Mouse (Mus musculus): Measurements from ENCODE around the gene Inpp5k. TPM values are rescaled to one million over a fixed set of nuclear protein-coding genes. Genes with fewer than 3 reads are reported as not detected.

The Inpp5k gene
- polyA plus RNA-seq, 1 experiment from 2014 or later: 71.4 TPM

DNA sequence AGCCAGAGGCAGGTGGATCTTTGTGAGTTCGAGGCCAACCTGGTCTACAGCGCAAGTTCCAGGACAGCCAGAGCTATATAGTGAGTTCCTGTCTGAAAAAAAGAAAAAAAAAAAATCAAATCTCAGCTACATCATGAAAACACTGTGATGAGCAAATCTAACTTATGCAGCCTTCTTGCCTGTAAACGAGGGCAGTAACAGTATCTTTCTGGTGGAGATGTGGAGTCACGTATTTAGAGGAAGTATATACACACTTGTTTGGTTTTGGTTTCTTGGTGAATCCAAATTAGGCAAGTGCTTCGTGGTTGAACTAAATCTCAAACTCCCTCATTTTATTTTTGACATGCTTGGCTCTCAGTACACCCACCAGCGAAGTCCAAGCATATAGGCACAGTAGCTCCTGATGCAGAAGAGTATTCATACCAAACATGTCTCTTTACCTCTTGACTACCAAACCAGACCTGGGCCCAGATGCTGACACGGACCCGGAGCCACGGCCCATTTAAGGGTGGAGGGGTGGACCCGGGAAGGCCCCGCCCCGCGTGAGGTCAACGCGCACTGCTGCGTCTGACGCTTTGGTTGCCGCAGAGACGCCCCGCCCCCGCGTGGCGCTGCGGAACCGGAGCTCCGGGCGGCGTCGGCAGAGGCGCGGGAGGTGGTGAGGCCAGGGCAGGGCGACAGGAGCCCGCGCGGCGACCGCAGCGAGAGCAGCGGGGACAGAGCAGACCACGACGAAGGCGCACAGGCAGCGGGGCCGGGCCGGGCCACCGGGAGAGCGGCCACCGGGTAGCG, 43.1 kb upstream of the Inpp5k start, which contains the start of gene Pitpna:
Gene Pitpna (plus strand): TSS at position 605 of the 792 bp plus-strand sequence.
- TF ChIP-seq CTCF (IDR thresholded peaks at IDR 0.05) (peak; percentile 39), EP300 (IDR thresholded peaks at IDR 0.05) (no peak)
- Histone ChIP-seq H3K4me2 (replicated peaks; ENCODE audit: low read depth, low read length) (peak within 1 kb of the TSS; percentile 89), H3K4me3 (ENCODE audit: low read depth, low read length) (peak within 1 kb of the TSS; percentile 76), H3K36me3 (ENCODE audit: insufficient read depth, low read length) (peaks cover 1% of the 10 kb centered on the region; the same call in 1 of the 2 replicates), H3K9ac (replicated peaks; ENCODE audit: low read depth) (peak within 1 kb of the TSS; percentile 62), H3K27ac (ENCODE audit: low read length) (peak within 1 kb of the TSS; percentile 94), H3K27me3 (replicated peaks; ENCODE audit: insufficient read depth, low read length) (no peaks in the 10 kb centered on the region), H3K9me3 (ENCODE audit: low read length) (no peaks in the 10 kb centered on the region), H3K4me1 (ENCODE audit: insufficient read depth, low read depth, low read length) (peaks cover 3% of the 10 kb centered on the region; the same call in 1 of the 2 replicates)
- peak; percentile 96 for DNase-seq (ENCODE audit: low spot score)
- peak; percentile 96 for ATAC-seq
- WGBS: 6% methylated on average over 40 of the region's 49 CpGs

DNA sequence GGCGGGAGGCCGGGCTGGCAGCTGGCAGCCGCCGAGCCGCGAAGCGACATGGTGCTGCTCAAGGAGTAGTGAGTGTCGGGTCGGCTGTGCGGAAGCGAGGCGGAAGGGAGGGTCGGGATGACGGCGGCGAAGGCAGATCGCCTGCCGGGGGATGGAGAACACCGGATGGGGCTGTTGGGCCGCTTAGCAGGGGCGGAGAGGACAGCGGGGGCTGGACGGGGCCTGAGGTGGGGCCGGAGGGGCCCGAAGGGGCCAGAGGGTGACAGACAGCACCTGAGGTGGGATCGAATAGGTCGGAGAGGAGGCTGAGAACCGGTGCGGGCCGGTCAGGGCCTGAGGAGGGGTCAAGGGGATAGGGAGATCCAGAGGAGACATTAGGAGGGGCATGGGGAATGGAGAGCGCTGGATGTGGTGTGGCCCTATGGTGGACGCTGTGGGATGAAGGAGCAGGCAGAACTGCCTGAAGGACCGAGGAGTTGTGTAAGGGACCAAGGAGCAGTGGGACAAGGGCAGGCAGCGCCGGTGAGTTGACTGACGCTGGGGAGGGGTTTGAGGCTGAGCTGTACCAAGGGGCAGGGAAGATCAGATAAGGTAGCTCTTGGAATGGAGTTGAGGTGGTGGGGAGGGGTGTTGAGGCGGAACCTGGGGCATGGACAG, 42.4 kb upstream of the Inpp5k start:
- DNase-seq (ENCODE audit: low spot score) (peak; percentile 83), ATAC-seq (peak; percentile 87)
- H3K4me2 ChIP-seq (replicated peaks; ENCODE audit: low read depth, low read length): peak overlapping the region; percentile 89
- no peaks in the 10 kb centered on the region for H3K9me3 ChIP-seq (ENCODE audit: low read length)
- peak overlapping the region; percentile 76 for H3K4me3 ChIP-seq (ENCODE audit: low read depth, low read length)
- WGBS: 1% methylated on average over 27 of the region's 37 CpGs
- peaks cover 8% of the 10 kb centered on the region; the same call in 1 of the 2 replicates for H3K36me3 ChIP-seq (ENCODE audit: insufficient read depth, low read length)
- peaks cover 3% of the 10 kb centered on the region; the same call in 1 of the 2 replicates for H3K4me1 ChIP-seq (ENCODE audit: insufficient read depth, low read depth, low read length)
- H3K9ac ChIP-seq (replicated peaks; ENCODE audit: low read depth): peak overlapping the region; percentile 62
- peak overlapping the region; percentile 94 for H3K27ac ChIP-seq (ENCODE audit: low read length)
- H3K27me3 ChIP-seq (replicated peaks; ENCODE audit: insufficient read depth, low read length): no peaks in the 10 kb centered on the region
- TF ChIP-seq EP300 (IDR thresholded peaks at IDR 0.05): no peak
- no peak for TF ChIP-seq CTCF (IDR thresholded peaks at IDR 0.05)

DNA sequence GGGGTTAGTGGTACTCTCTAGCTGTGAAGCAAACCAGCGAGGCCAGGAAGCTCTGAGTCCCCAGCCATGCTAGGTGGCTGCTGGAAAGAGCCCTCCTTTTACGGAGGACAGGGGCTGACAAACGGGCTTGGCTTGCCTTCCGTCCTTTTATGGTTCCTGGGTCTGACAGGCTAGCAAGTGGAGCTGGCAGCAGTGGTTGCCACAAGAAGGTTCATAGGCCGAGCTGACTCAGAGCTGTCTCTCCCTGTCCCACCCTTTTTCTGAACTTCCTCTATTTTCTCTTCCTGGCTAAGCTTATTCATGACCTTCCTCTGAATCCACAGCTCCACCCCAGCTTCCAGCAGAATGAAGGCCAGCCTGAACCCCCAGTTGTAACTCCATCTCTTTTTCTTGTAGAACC, 38.2 kb upstream of the Inpp5k start:
- H3K27ac ChIP-seq (ENCODE audit: low read length): no peak overlapping the region
- WGBS: 71% methylated on average over 5 of the region's 5 CpGs
- no peak for ATAC-seq

DNA sequence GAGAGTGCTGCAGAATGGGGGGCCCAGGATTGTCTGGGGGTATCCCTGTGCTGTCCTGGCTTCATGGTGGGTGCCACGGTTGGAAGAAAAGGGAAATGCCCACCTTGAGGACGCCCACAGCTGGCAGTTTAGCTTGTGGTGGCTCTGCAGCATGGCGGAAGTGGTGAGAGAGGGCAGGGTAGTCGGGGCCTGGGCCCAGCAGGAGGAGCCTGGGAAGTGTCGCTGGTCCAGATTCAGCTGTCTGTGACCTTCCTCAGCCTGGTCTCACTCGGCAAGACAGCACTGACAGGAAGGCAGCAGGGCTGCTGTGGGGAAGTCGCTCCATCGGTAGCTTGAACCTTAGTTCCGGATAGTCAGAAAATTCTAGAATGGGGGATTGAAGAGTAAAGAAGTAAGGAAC, 36.4 kb upstream of the Inpp5k start:
- Histone ChIP-seq H3K4me2 (replicated peaks; ENCODE audit: low read depth, low read length) (no peak overlapping the region), H3K27ac (ENCODE audit: low read length) (no peak overlapping the region), H3K36me3 (ENCODE audit: insufficient read depth, low read length) (peaks cover 13% of the 10 kb centered on the region; the same call in 1 of the 2 replicates), H3K9me3 (ENCODE audit: low read length) (no peaks in the 10 kb centered on the region), H3K9ac (replicated peaks; ENCODE audit: low read depth) (no peak overlapping the region), H3K4me3 (ENCODE audit: low read depth, low read length) (no peak overlapping the region), H3K27me3 (replicated peaks; ENCODE audit: insufficient read depth, low read length) (no peaks in the 10 kb centered on the region), H3K4me1 (ENCODE audit: insufficient read depth, low read depth, low read length) (0 out of 2 replicates have a peak, but pooled peaks cover 6% of the 10 kb centered on the region)
- DNase-seq (ENCODE audit: low spot score): no peak
- no peak for ATAC-seq
- 72% methylated on average over 9 of the region's 9 CpGs for WGBS
- no peak for TF ChIP-seq CTCF (IDR thresholded peaks at IDR 0.05)
- no peak for TF ChIP-seq EP300 (IDR thresholded peaks at IDR 0.05)

More for the DNA sequence above, 38.2 kb upstream of the Inpp5k start:
- H3K4me2 ChIP-seq (replicated peaks; ENCODE audit: low read depth, low read length): no peak overlapping the region
- no peak for TF ChIP-seq EP300 (IDR thresholded peaks at IDR 0.05)
- TF ChIP-seq CTCF (IDR thresholded peaks at IDR 0.05): no peak
- DNase-seq (ENCODE audit: low spot score): peak; percentile 58
- H3K36me3 ChIP-seq (ENCODE audit: insufficient read depth, low read length): peaks cover 13% of the 10 kb centered on the region; the same call in 1 of the 2 replicates
- H3K4me1 ChIP-seq (ENCODE audit: insufficient read depth, low read depth, low read length): peaks cover 6% of the 10 kb centered on the region; the same call in 1 of the 2 replicates
- no peak overlapping the region for H3K4me3 ChIP-seq (ENCODE audit: low read depth, low read length)
- no peaks in the 10 kb centered on the region for H3K9me3 ChIP-seq (ENCODE audit: low read length)
- no peaks in the 10 kb centered on the region for H3K27me3 ChIP-seq (replicated peaks; ENCODE audit: insufficient read depth, low read length)
- H3K9ac ChIP-seq (replicated peaks; ENCODE audit: low read depth): no peak overlapping the region

DNA sequence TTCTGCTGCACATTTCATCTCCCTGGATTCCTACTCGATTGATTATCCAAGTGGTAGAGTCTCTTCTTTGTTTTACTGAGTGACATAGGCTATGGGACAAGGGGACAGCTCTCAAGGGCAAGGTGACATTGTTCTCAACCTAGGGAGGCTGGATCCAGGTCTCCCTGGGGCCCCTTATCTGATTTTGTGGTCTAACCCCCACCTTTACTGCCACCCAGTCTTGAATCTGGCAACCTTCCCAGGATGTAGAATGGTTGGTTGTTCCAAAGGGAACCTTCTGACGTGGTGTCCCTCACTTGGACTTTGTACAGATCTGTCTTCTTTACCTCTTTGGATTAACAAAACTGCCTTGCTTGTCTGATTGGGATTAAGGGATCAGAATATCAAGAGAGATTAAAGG, 35.4 kb upstream of the Inpp5k start:
- no peak overlapping the region for H3K9ac ChIP-seq (replicated peaks; ENCODE audit: low read depth)
- no peak for TF ChIP-seq CTCF (IDR thresholded peaks at IDR 0.05)
- TF ChIP-seq EP300 (IDR thresholded peaks at IDR 0.05): no peak

DNA sequence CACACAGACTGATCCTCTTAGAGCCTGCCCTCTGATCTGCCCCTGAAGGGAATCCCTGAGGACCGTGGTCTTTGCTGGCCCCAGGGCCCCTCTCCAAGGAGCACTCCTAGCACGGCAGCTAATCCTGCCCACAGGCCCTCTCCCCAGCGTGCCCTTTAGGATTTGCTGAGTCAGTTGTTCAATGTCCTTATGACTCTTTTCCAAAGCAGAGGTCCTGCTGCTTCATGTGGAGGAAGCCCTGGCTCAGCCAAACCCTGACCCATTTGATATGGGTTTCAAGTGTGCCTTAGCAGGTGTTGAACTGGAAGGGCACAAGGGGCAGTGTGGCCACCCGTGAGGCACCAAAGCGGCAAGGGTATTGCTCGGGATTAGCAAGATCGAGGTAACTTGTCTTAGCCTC, 35.0 kb upstream of the Inpp5k start:
- 80% methylated on average over 7 of the region's 7 CpGs for WGBS
- no peak for ATAC-seq
- Histone ChIP-seq H3K4me2 (replicated peaks; ENCODE audit: low read depth, low read length) (no peak overlapping the region), H3K4me1 (ENCODE audit: insufficient read depth, low read depth, low read length) (0 out of 2 replicates have a peak, but pooled peaks cover 3% of the 10 kb centered on the region), H3K4me3 (ENCODE audit: low read depth, low read length) (no peak overlapping the region), H3K9me3 (ENCODE audit: low read length) (no peaks in the 10 kb centered on the region), H3K9ac (replicated peaks; ENCODE audit: low read depth) (no peak overlapping the region), H3K27me3 (replicated peaks; ENCODE audit: insufficient read depth, low read length) (no peaks in the 10 kb centered on the region), H3K27ac (ENCODE audit: low read length) (no peak overlapping the region), H3K36me3 (ENCODE audit: insufficient read depth, low read length) (peaks cover 21% of the 10 kb centered on the region; the same call in 1 of the 2 replicates)
- DNase-seq (ENCODE audit: low spot score): no peak
- TF ChIP-seq EP300 (IDR thresholded peaks at IDR 0.05) (no peak), CTCF (IDR thresholded peaks at IDR 0.05) (no peak)

More for the DNA sequence above, 35.4 kb upstream of the Inpp5k start:
- DNase-seq (ENCODE audit: low spot score) (no peak), ATAC-seq (0 out of 2 replicates have a peak, but pooled peaks have one; percentile 32)
- Histone ChIP-seq H3K27me3 (replicated peaks; ENCODE audit: insufficient read depth, low read length) (no peaks in the 10 kb centered on the region), H3K4me1 (ENCODE audit: insufficient read depth, low read depth, low read length) (0 out of 2 replicates have a peak, but pooled peaks cover 3% of the 10 kb centered on the region), H3K4me2 (replicated peaks; ENCODE audit: low read depth, low read length) (no peak overlapping the region), H3K4me3 (ENCODE audit: low read depth, low read length) (no peak overlapping the region), H3K27ac (ENCODE audit: low read length) (no peak overlapping the region), H3K9me3 (ENCODE audit: low read length) (no peaks in the 10 kb centered on the region), H3K36me3 (ENCODE audit: insufficient read depth, low read length) (peaks cover 17% of the 10 kb centered on the region; the same call in 1 of the 2 replicates)
- 51% methylated on average over 2 of the region's 2 CpGs for WGBS

Measured in lung, postnatal 0 days (tissue).